Mouse (Mus musculus) brain, embryonic 14.5 days (tissue): ENCODE measurements around the gene Cpne8.
"Not testable (repeated sequence)": the region's sequence is repeated elsewhere in the genome, so short reads cannot be mapped to it uniquely, and the experiment has no call there.

ENCODE experiments used
- CTCF ChIP-seq: fragments of 200-500 bp; IDR thresholded peaks from 2 replicates; pipeline ENCODE4 v1.5.1; 2012; ENCODE audit warnings: inconsistent platforms, mild to moderate bottlenecking, moderate library complexity, borderline replicate concordance; ENCODE audit not compliant: insufficient read depth, insufficient read length; ENCODE audit errors: extremely low read depth
- POLR2A ChIP-seq: fragments of 200-500 bp; IDR thresholded peaks from 2 replicates; pipeline ENCODE4 v1.6.1; 2012; ENCODE audit warnings: mild to moderate bottlenecking, inconsistent platforms, borderline replicate concordance; ENCODE audit not compliant: poor library complexity, insufficient read depth, insufficient read length, severe bottlenecking; ENCODE audit errors: extremely low read depth

DNA sequence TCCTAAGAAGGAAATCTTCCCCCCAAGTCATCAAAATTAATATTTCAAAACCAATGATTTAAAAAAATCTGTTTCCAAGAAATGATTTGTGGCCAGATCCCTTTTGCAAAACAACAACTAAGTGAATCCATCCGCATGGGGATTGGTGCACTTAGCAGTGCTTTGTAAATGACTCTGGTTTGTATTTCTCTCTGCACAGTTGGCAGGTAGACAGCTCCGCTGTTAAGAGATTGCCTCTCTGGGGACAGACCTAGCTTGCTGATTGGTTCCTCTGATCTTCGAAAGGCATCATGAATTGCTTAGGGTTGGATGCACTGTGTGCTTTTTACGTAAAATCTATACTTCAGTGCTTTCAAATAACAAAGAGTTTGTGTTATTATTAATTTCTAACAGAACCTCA, 68.5 kb downstream of the Cpne8 start:
- TF ChIP-seq CTCF, POLR2A: not testable (repeated sequence)
